Mouse (Mus musculus): ENCODE data around the gene Ece1. TPM values are rescaled to one million over a fixed set of nuclear protein-coding genes. Genes with fewer than 3 reads are reported as not detected.

Ece1 gene
- total and polyA plus RNA-seq, 3 experiments = 25.3 to 43.8 TPM; not detected in 1

- TF ChIP-seq CTCF (IDR thresholded peaks at IDR 0.05 in 2 of 3, conservative IDR thresholded peaks at IDR 0.05 in 1 of 3; ENCODE audit: control insufficient read depth in 1 of 3, insufficient read depth in 1 of 3, low read depth in 2 of 3, low read length in 3 of 3, poor library complexity in 1 of 3, severe bottlenecking in 1 of 3) = peak; percentile 76 to 79 (median 78)
- TF ChIP-seq JUND (IDR thresholded peaks at IDR 0.05; ENCODE audit: low read depth, low read length) = no peak
- 0 out of 2 replicates have a peak, but pooled peaks have one; percentile 37 for TF ChIP-seq MYC (IDR thresholded peaks at IDR 0.05; ENCODE audit: low read depth, low read length)
- peak; percentile 45 for TF ChIP-seq RAD21 (IDR thresholded peaks at IDR 0.05; ENCODE audit: low read depth, low read length)
- TF ChIP-seq NELFE (IDR thresholded peaks at IDR 0.05; ENCODE audit: low read depth, low read length) = no peak
- no peak for TF ChIP-seq USF1 (IDR thresholded peaks at IDR 0.05; ENCODE audit: low read depth, low read length)
- no peak for TF ChIP-seq ZNF384 (IDR thresholded peaks at IDR 0.05; ENCODE audit: low read depth, low read length)
- TF ChIP-seq ZKSCAN1 (IDR thresholded peaks at IDR 0.05; ENCODE audit: low read depth, low read length) = no peak
- peak; percentile 71 for TF ChIP-seq SMC3 (IDR thresholded peaks at IDR 0.05; ENCODE audit: low read depth, low read length)
- no peak overlapping the region for H3K4me3 ChIP-seq (ENCODE audit: control insufficient read depth in 1 of 2, insufficient read depth in 1 of 2, low read depth in 2 of 2, low read length in 2 of 2)
- H3K9ac ChIP-seq (ENCODE audit: control insufficient read depth, low read depth, low read length, poor library complexity, severe bottlenecking) = no peak overlapping the region
- H3K27me3 ChIP-seq (ENCODE audit: control insufficient read depth in 1 of 2, insufficient read depth in 2 of 2, low read length in 2 of 2) = no peaks in the 10 kb centered on the region
- H3K9me3 ChIP-seq (replicated peaks; ENCODE audit: insufficient read depth, low read length) = no peaks in the 10 kb centered on the region
- no peak overlapping the region for H3K27ac ChIP-seq (ENCODE audit: control insufficient read depth, low read depth, low read length)
- H3K36me3 ChIP-seq (ENCODE audit: control insufficient read depth in 1 of 2, insufficient read depth in 2 of 2, low read length in 2 of 2) = no peaks in the 10 kb centered on the region
- no peaks in the 10 kb centered on the region for H3K79me2 ChIP-seq (ENCODE audit: control insufficient read depth, insufficient read depth, low read length, poor library complexity)
- peaks cover 0 to 4% of the 10 kb centered on the region in 2 experiments; a peak in 1 of 4 replicates for H3K4me1 ChIP-seq (ENCODE audit: control insufficient read depth in 1 of 2, insufficient read depth in 2 of 2, low read length in 2 of 2)
- DNase-seq (ENCODE audit: low read depth, low spot score) = peak; percentile 70
Measured at GRCm38 (mm10) chr4:137851484-137851883, 10.6 kb upstream of the Ece1 start.

- Histone ChIP-seq H3K4me1 (ENCODE audit: control insufficient read depth in 1 of 2, insufficient read depth in 2 of 2, low read length in 2 of 2) (peaks cover 0 to 4% of the 10 kb centered on the region in 2 experiments; a peak in 1 of 4 replicates), H3K4me3 (ENCODE audit: control insufficient read depth in 1 of 2, insufficient read depth in 1 of 2, low read depth in 2 of 2, low read length in 2 of 2) (no peak overlapping the region)
Measured at GRCm38 (mm10) chr4:137853822-137854221, 8.2 kb upstream of the Ece1 start.

GRCm38 (mm10) chr4:137855741-137856341 is 6.2 kb upstream of the Ece1 start:
- no peak for DNase-seq (ENCODE audit: low read depth, low spot score)
- Histone ChIP-seq H3K9me3 (replicated peaks; ENCODE audit: insufficient read depth, low read length) (no peaks in the 10 kb centered on the region), H3K27ac (ENCODE audit: control insufficient read depth, low read depth, low read length) (no peak overlapping the region), H3K36me3 (ENCODE audit: control insufficient read depth in 1 of 2, insufficient read depth in 2 of 2, low read length in 2 of 2) (no peaks in the 10 kb centered on the region), H3K79me2 (ENCODE audit: control insufficient read depth, insufficient read depth, low read length, poor library complexity) (no peaks in the 10 kb centered on the region), H3K4me3 (ENCODE audit: control insufficient read depth in 1 of 2, insufficient read depth in 1 of 2, low read depth in 2 of 2, low read length in 2 of 2) (no peak overlapping the region), H3K27me3 (ENCODE audit: control insufficient read depth in 1 of 2, insufficient read depth in 2 of 2, low read length in 2 of 2) (no peaks in the 10 kb centered on the region), H3K4me1 (ENCODE audit: control insufficient read depth in 1 of 2, insufficient read depth in 2 of 2, low read length in 2 of 2) (peaks cover 0 to 7% of the 10 kb centered on the region in 2 experiments; a peak in 1 of 4 replicates), H3K9ac (ENCODE audit: control insufficient read depth, low read depth, low read length, poor library complexity, severe bottlenecking) (no peak overlapping the region)
- TF ChIP-seq POLR2AphosphoS5 (IDR thresholded peaks at IDR 0.05; ENCODE audit: borderline replicate concordance, low read depth, low read length) = no peak
- no peak for TF ChIP-seq USF1 (IDR thresholded peaks at IDR 0.05; ENCODE audit: low read depth, low read length)
- no peak for TF ChIP-seq KAT2A (conservative IDR thresholded peaks at IDR 0.05; ENCODE audit: low read depth, low read length)
- TF ChIP-seq MAX (IDR thresholded peaks at IDR 0.05; ENCODE audit: low read length) = no peak
- TF ChIP-seq BHLHE40 (IDR thresholded peaks at IDR 0.05; ENCODE audit: borderline replicate concordance, low read depth, low read length) = no peak
- TF ChIP-seq ZMIZ1 (IDR thresholded peaks at IDR 0.05; ENCODE audit: low read depth, low read length) = no peak
- no peak for TF ChIP-seq HCFC1 (IDR thresholded peaks at IDR 0.05; ENCODE audit: low read depth, low read length)
- TF ChIP-seq TCF12 (IDR thresholded peaks at IDR 0.05; ENCODE audit: low read depth, low read length) = no peak

More at GRCm38 (mm10) chr4:137853822-137854221, 8.2 kb upstream of the Ece1 start:
- Histone ChIP-seq H3K27me3 (ENCODE audit: control insufficient read depth in 1 of 2, insufficient read depth in 2 of 2, low read length in 2 of 2) (no peaks in the 10 kb centered on the region), H3K27ac (ENCODE audit: control insufficient read depth, low read depth, low read length) (no peak overlapping the region), H3K36me3 (ENCODE audit: control insufficient read depth in 1 of 2, insufficient read depth in 2 of 2, low read length in 2 of 2) (no peaks in the 10 kb centered on the region), H3K9ac (ENCODE audit: control insufficient read depth, low read depth, low read length, poor library complexity, severe bottlenecking) (no peak overlapping the region), H3K79me2 (ENCODE audit: control insufficient read depth, insufficient read depth, low read length, poor library complexity) (no peaks in the 10 kb centered on the region), H3K9me3 (replicated peaks; ENCODE audit: insufficient read depth, low read length) (no peaks in the 10 kb centered on the region)
- DNase-seq (ENCODE audit: low read depth, low spot score) = peak; percentile 63
- no peak for TF ChIP-seq UBTF (IDR thresholded peaks at IDR 0.05; ENCODE audit: borderline replicate concordance, insufficient read depth, low read depth, low read length)
- TF ChIP-seq ETS1 (IDR thresholded peaks at IDR 0.05; ENCODE audit: low read depth, low read length) = peak; percentile 36; the same call in 1 of the 2 replicates
- TF ChIP-seq HCFC1 (IDR thresholded peaks at IDR 0.05; ENCODE audit: low read depth, low read length) = no peak
- TF ChIP-seq ZC3H11A (IDR thresholded peaks at IDR 0.05; ENCODE audit: low read depth, low read length) = no peak
